Mouse (Mus musculus) adrenal gland, adult 8-10 months (tissue): ENCODE results near the gene Tbx18. TPM values are rescaled to one million over a fixed set of nuclear protein-coding genes. Genes with fewer than 3 reads are reported as not detected.

Source experiments
- DNase-seq: peaks from one replicate; pipeline ENCODE4 v3.0.0; 2022
- total RNA-seq, 4 experiments: library from RNA; stranded (reverse); gene quantifications; 2 replicates each; pipeline ENCODE4 v1.2.4; 2022

Gene Tbx18
- total RNA-seq = 1 to 10 TPM in 3 of 4 experiments, under 1 TPM in 1; 0.90 to 2.0 (median 1.1) TPM

GRCm38 (mm10) chr9:87730961-87731535 is at the start of gene Tbx18:
Gene Tbx18 (minus strand): TSS chr9:87731260.
- DNase-seq = peak; percentile 51

DNA sequence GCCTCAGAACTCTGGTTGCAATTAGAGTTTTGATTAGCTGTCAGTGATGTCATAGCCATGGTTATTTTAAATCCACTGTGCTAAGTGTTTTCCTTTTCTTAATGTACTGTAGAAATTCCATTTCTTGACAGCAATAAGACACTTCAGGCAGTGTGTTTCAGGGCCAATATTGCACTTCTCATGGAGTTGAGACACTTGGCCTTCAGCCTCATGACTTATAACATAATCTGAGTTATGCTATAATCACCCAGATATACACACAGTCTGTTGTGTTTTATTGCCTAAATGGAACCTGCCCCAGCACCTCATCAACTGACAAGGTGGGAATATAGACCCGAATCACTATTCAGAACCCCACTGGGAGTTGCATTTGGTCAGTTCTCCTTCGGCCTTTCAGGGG is 42.9 kb upstream of the Tbx18 start:
- DNase-seq = no peak

DNA sequence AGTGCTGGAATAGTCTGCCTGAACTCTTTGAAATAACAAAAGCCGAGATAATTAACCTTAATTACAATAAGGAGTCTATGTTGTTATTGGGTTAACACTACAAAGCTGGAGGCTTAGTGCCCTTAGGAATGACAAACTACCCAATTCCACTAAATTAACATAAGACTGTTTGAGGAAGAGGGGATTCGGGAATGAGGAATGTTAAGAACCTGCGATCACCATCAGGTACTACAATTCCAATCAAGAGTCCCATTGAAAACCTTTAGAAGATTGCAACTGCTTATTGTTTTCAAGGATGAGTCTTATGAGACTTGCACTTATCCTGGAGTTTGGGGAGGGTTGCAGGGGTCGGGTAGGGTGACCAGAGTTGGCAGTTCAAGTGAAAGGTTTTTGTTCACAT is 24.6 kb upstream of the Tbx18 start:
- no peak for DNase-seq

DNA sequence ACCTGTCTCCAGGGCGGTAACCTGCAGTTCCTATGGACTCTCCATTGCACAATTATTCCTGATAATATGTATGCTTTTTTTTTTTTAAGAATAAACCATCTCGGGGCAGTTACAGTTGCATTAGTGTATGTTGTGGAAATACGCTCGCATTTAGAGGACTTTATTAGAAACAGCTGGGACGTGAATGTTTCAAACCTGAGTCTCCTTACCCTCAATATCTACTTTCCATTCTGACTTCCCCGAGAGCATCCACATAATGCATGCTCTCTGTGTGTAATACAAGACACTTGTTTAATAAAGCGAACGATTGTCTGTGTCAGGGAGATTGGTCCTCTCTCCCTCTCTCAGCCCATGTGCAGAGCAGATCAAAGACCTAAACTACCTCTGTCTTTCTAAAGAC is 10.5 kb upstream of the Tbx18 start:
- DNase-seq = no peak

DNA sequence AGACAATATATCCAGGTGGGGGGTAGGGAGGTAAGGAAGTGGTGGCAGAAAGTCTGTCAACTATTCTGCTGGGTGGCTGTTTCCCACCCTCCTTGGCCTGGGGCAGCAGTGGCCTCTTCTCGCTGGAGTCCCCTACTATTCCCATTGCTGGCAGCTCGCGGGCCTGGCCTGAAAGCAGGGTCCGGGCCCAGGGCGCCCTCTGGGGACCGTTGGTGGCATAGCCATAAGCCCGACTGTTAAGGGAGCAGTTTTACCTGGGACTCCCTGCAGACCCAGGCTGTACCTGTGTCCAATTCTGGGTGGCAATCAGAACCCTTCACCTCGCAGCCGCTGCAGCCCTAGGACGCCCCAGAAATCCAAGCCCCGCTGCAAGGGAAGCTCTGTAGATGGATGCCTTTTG is 9.6 kb upstream of the Tbx18 start:
- peak; percentile 11 for DNase-seq

DNA sequence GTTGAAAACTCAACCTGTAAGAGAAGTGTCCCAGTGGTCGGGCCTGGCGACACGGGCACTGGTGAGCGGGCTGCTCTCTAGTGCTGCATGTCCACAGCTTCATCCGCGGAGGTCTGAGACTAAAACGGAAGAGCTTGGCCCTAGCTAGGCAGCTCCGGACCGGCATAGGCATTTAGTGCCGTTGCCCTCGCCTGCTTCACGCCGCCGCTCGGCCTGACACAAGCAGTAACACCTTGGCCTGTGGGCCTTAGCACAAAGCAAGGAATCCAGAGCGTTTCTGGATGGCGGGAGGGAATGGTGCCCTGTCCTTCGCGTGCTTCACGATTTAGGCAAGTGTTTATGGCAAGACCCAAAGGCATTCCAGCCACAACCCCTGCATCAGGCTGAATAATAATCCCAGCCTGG is 9.2 kb upstream of the Tbx18 start:
- no peak for DNase-seq

- no peak for DNase-seq
Measured at GRCm38 (mm10) chr9:87739543-87740161, 8.6 kb upstream of the Tbx18 start.

- no peak for DNase-seq
Measured at GRCm38 (mm10) chr9:87738766-87739542, 7.9 kb upstream of the Tbx18 start.

DNA sequence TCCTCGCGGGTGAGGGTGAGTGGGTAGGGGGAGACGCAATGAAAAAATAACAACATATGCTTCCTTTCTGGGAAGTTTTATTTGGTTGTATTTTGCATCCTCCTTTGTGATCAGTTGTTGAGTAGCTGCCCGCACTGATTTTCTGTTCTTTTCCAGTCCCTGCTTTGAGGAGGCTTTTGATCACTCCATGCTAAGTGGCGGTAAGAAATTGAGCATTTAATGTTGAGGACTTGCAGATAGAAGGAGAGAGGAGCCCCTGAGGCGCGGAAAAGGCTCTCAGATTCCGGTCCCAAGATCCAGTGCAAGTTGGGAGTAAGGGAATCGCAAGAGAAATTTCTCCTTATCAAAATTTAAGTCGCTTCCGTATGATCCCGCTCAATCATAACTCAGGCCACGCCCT is 7.1 kb upstream of the Tbx18 start:
- no peak for DNase-seq

- DNase-seq = no peak
Measured at GRCm38 (mm10) chr9:87737271-87737670, 6.2 kb upstream of the Tbx18 start.

- no peak for DNase-seq
Measured at GRCm38 (mm10) chr9:87735046-87735445, 4.0 kb upstream of the Tbx18 start.

DNA sequence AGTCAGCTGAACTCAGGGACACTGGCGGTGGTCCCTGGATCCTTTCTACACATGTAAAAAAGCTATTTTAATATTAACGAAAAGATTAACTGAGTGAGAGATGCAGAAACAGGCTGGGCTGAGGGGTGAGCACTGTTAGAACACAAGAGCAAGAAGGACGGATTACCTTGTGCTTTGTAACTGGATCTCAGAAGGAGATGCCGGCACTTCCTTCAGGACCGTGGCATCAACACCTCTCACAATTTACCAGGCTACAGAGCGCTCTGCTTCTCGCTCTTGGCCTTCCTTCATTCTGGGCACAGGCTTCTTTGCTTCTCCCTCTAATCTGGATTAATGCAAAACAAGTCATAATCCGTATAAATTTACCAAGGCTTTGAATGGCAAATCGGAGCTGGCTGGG is 3.6 kb upstream of the Tbx18 start:
- DNase-seq = no peak

- no peak for DNase-seq
Measured at GRCm38 (mm10) chr9:87733732-87734131, 2.7 kb upstream of the Tbx18 start.

GRCm38 (mm10) chr9:87733236-87733630 is 2.2 kb upstream of the Tbx18 start:
- DNase-seq = no peak

- DNase-seq = no peak
Measured at GRCm38 (mm10) chr9:87732416-87733235, 1.6 kb upstream of the Tbx18 start.

DNA sequence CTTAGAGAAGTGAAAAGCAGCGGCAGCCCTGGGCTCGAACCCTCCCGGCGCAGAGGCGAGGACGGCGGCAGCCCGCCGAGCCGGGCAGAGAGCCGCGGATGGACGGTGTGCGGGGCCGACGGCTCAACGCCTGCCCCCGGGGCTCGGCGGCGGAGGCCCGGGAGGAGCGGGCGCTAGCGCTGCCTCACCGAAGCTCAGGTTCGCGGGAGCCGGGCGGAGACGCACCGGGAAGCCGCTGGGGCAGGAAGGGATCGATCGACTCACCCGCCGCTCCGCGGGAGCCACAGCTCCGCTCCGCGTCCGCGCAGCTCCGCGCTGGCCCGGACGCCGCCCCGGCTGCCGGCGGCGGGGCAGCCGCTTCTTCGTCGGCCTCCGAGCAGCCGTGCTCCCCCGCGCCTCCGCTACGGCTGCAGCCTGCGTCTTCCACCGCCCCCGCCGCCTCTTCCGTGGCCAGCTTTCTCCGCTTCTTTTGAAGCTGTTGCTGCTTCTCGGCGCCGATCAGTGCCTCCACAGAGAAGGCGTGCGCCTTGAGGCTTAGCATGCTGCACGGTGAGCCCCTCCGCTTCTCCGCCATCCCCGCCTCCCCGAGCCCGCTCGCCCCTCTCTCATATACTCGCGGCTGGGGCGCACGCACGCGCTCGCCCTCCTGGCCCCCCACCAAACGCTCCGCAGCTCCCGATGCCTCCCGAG is 644 bp downstream of the Tbx18 start:
- no peak for DNase-seq

- DNase-seq = no peak
Measured at GRCm38 (mm10) chr9:87729316-87730270, 1.5 kb downstream of the Tbx18 start.

GRCm38 (mm10) chr9:87728107-87728506 is 3.0 kb downstream of the Tbx18 start:
- no peak for DNase-seq

DNA sequence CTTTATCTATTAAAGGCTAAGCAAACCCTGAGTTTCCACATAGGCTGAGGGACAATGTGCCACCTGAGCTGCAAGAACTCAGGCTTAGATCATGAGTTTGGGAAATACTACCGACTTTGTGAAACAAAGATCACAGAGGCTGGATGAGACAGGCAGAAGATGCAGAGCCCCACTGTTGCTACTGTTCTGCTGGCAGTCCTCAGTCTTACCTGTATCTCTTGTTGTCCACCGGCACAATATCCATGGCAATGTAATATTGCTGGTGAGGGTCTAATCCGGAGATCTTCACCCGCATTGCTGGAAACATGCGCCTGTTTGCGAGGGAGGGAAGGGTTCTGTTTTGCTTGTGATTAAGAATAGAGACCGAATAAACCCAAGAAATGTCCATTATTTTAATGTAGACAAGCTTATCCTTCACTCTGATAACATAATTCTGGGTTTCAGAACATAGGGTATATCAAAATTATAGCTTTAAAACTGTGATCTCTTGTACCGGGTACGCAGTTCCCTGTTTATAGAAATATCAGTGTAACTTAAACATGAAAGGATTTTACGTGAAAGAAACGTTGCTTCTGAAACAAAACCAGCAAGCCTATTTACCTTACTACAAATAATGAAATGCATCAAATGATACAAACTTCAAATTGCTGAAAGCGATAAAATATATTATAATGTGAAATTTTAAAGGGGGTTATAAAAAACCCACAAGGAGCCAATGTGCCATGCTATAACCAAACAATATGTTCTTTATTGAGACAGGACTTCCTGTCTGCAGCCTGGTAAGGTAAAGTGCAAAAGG is 3.7 kb downstream of the Tbx18 start:
- DNase-seq = no peak

DNA sequence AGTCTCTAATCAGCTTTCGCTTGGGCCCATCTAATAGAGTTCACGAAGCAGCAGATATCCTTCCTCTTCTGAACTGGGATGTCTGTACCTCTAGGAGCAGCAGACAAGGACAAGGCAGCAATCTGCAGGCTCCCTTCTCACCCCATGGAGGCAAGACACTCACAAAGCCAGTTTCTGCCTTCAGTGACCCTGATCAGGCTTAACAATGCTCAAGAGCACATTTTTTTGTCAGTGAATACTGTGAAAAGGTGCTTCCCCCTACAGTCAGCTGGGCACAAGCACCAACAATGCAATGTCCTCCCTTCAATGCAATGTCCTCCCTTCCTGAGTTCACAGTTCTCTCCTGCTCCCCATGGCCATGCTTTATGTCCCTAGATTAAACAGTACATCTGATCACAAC is 9.3 kb downstream of the Tbx18 start:
- DNase-seq = no peak
